Mouse (Mus musculus): ENCODE results near the gene Abcb4.

The Abcb4 gene

DNA sequence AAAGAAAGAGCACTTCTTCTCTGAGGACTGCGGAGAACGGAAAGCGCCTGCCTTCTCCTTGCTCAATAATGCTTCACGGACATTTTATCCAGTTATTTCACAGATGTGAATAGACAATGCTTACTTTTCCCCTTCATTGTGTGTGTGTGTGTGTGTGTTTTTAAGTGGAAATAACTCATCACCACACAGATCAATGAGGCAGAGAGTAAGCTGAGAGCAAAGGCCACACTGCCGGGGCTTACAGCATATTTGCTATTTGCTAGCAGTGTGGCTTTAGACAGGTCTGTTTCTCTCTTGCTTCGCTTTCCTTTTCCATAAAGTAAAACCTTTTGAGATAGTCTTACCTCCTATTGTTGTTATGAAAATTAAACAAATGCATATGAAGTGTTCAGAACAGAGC lies 11.0 kb downstream of the Abcb4 start:
- no peak for DNase-seq (ENCODE audit: low read depth, low spot score)

DNA sequence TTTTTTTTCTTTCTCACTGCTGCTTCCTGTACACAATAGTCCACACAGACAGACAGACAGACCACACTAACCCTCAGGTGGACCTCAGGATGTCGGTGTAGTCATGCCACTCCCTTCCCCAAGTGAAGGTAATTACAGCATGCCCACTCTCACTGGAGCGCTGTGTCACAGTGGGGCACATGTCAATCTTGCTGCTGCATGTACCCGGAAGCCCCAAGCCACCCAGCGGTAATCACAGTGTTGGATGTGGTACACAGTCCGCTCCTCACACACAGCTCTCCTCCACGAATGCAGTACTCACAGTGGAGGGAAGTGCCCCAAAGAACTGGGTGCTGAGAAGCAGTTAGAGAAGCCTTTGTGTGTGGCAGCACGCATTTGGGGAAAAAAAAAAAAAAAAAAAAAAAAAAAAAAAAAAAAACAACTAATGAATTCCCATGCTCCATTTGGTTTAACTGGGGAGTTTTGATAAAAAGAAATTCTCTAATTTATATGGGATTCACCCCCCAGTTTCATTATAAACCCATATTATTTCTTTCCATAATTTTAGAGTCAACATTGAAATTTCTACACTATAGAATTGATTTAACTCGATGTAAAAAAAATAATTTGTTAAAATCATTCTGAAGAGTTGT lies 18.2 kb downstream of the Abcb4 start:
- DNase-seq (ENCODE audit: low read depth, low spot score) = no peak

DNA sequence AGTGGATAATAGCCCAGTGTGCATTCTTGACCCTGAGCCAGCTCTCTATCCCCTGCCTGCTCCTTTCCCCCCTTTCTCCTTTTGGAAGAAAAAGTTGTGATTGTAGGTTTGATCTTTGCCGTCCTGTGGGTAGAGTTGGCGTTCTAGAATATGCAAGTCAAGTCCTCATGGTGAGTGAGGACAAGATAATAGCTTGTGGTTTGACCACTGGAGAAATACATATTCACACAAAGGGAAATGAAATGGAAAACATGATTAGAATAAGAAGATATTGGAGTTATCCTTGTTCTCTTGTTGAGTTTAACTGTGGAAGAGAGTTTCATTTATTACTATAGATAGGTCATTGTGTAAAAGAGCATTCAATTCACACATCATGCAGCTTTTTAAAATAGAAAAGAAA lies 22.9 kb downstream of the Abcb4 start:
- DNase-seq (ENCODE audit: low read depth, low spot score) = no peak

DNA sequence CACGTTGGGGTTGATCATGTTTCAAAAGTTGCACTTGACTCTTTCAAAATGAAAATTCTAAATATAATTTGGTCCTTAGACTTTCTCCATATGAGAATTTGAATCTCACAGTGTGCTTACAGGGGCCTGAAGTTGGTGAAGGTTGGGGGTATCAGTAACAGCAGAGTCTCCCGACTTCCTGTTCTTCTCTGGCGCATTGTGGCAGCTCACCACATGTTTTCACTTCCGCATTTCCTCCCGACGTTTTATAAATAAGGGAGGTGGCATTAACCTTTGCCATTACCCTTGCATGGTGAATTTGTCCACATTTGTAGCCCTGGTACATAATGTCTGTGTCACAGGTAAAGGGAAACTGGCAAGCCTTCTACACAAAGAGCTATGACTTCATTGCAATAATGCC lies 23.6 kb downstream of the Abcb4 start:
- DNase-seq (ENCODE audit: low read depth, low spot score) = peak; percentile 81

- DNase-seq (ENCODE audit: low read depth, low spot score) = no peak
These were observed 34.9 kb downstream of the Abcb4 start for GRCm38 (mm10) chr5:8928440-8928839.

- DNase-seq (ENCODE audit: low read depth, low spot score) = no peak
These were observed 44.4 kb downstream of the Abcb4 start for GRCm38 (mm10) chr5:8937965-8938364.

- peak; percentile 17 for DNase-seq (ENCODE audit: low read depth, low spot score)
These were observed 47.7 kb downstream of the Abcb4 start for GRCm38 (mm10) chr5:8941266-8941665.

GRCm38 (mm10) chr5:8943836-8944235 lies 50.3 kb downstream of the Abcb4 start:
- DNase-seq (ENCODE audit: low read depth, low spot score) = peak; percentile 91

- no peak for DNase-seq (ENCODE audit: low read depth, low spot score)
These were observed 54.0 kb downstream of the Abcb4 start for GRCm38 (mm10) chr5:8947423-8948110.

DNA sequence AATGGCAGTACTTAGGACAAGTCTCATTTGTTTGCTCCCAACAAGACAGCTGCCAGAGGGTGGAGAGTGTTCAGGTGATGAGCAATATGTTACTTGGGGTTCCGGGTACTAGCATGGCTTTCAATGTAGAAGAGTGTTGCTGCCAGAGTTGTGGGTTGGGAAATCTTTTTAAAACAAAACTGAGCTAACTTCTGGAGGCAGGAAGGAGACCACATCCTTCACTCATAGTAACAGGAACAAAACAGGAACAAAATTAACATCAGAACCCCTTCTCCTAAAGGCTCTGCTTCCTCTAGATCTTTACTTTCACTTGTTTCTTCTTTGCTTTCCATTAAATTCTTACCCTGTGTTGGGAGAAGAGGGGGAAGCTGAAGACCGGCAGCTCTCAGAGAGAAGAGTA lies 60.1 kb downstream of the Abcb4 start:
- DNase-seq (ENCODE audit: low read depth, low spot score) = no peak

GRCm38 (mm10) chr5:8955544-8955943 lies 62.0 kb downstream of the Abcb4 start:
- DNase-seq (ENCODE audit: low read depth, low spot score) = no peak

DNA sequence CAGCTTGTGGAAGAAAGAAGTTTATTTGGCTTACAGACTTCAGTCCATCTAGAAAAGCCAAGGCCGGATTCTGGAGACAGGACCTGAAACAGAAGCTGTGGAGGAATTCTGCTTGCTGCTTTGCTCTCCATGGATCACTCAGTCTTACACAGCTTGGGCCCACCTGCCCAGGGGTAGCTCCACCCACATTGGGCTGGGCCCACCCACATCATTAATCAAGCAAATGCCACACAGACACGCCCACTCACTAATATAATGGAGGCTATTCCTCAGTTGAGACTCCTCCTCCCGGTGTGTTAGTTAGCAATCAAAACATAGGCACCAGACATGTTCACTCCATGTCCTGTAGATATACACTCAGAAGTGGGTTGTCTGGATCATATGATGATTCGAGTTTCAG lies 67.0 kb downstream of the Abcb4 start:
- no peak for DNase-seq (ENCODE audit: low read depth, low spot score)

GRCm38 (mm10) chr5:8964487-8964886 lies 71.0 kb downstream of the Abcb4 start:
- DNase-seq (ENCODE audit: low read depth, low spot score) = no peak

GRCm38 (mm10) chr5:8970694-8971093 lies 77.2 kb downstream of the Abcb4 start:
- no peak for DNase-seq (ENCODE audit: low read depth, low spot score)

- no peak for DNase-seq (ENCODE audit: low read depth, low spot score)
These were observed 78.8 kb downstream of the Abcb4 start for GRCm38 (mm10) chr5:8972355-8972754.

DNA sequence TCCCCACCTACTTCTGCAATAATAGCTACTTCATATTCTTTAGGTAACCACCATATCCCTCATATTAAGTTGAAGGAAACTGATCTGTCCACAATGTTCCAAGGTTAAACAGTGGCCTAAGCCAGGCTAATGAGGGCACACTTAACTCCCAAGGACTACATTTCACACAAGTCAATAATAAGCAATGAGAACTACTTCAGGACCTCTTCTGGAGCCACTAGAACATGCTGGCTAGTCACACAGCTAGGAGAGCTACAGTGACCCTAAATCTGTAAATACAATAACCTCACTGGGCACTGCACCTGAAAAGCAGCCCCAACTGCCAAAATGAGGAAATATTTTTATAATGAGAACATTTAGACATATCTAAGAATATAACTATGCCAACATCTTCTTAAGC lies 81.2 kb downstream of the Abcb4 start:
- DNase-seq (ENCODE audit: low read depth, low spot score) = no peak

- DNase-seq (ENCODE audit: low read depth, low spot score) = no peak
These were observed 92.0 kb downstream of the Abcb4 start for GRCm38 (mm10) chr5:8985470-8985869.

DNA sequence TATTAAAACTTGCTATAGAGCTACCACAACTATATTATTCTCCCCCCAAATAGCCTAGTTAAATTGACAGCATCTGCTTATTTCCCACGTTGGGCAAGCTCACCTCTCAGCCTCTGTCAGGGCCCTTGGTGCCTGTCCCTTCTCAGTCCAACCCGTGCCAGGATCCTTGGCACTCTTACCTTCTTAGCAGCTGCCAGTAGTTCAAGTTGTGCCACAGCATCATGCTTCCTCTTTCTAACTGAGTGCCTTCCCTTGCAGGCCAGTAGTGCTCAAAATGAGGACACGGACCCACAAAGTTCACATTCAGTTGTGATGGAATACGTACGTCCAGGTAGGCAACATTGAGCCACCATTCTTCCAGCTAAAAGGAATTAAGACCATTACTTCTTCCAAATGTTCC lies 94.4 kb downstream of the Abcb4 start:
- DNase-seq (ENCODE audit: low read depth, low spot score) = peak; percentile 20

DNA sequence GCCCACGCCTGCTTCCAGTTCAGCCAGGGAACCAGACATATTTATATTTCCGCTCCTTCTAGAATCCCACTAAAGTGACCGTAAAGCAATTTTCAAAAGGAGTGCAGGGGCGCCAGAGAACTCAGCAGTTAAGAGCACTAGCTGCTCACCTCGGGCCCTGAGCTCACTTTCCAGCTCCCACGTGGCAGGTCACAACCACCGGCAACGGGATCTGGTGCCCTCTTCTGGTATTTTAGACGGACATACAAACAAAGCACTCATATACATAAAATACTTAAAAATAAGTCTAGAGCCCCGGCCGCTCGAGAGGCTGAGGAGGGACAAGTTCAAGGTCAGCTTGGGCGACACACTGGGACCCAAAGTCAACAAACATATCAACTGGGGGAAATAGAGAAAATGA lies 97.0 kb downstream of the Abcb4 start:
- DNase-seq (ENCODE audit: low read depth, low spot score) = no peak

GRCm38 (mm10) chr5:8991626-8992025 lies 98.1 kb downstream of the Abcb4 start:
- no peak for DNase-seq (ENCODE audit: low read depth, low spot score)

DNA sequence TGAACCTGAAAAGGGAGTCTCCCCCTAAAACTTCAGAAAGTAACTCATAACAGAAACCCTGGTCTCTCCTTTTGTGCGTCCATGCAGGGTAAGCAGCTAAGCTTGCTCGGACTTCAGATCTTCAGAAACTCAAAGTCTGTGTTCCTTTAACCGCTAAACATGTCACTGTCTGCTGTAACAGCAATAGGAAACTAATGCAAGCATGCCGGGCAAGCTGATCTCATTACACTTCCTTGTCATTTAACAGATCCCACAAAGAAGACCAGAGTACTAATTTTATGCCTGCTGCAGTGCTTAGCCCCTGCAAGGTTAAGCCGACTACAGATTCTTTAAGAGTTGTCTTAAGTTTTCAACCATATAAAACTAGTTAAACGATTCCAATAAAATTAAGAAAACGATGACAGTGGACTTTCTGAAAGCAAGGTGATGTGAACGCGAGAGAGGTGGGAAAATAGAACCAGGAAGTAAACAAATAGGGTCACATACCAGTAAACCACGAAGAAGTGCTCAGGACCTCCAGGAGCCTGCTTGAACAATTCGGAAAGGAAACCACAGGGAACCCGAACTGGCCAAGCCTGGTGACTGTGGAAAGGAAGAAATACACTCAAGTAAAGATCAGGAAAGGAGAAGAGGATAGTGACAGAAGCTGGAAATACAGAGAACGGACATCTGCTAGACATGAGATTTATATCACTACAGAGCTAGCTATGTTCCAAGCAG lies 102.6 kb downstream of the Abcb4 start:
- peak; percentile 57 for DNase-seq (ENCODE audit: low read depth, low spot score)

GRCm38 (mm10) chr5:8996686-8997512 lies 103.4 kb downstream of the Abcb4 start, which contains the start of gene Crot:
Gene Crot (minus strand): TSS chr5:8997324.
- peak; percentile 96 for DNase-seq (ENCODE audit: low read depth, low spot score)

Measured in A20 (cell line).